Comparison of ENCODE assay signal across 23 mouse cellular contexts in the genomic region with DNA sequence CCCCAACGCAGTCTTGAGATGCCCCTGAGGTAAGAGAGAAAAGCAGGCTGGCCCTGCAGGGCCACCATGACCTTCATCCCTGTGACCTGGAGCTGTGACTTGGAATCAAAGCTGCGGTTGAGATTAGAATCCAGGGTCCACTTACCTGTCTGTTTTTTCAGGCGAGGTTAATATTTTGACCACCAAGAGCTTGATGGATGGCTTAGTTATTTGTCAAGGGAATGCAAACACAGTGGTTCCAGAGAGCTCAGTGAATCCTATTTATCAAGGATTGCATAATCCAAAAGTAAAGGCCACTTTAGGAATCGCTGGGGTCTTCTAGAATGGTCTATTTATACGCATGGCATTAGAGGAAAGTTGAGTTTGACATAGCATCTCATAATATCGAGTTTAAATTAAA. TPM values are rescaled to one million over a fixed set of nuclear protein-coding genes. Genes with fewer than 3 reads are reported as not detected.
"Had no signal": no experiment of that assay in that cellular context is flagged by ENCODE, and none has a peak within 500 bp of the region (broad histone marks: within the 10 kb centered on the region; RNA-seq: fewer than 3 reads in every experiment).

No protein-coding gene starts in this region.

- H3K36me3 ChIP-seq: midbrain, embryonic 10.5 days; midbrain, embryonic 12.5 days; neural tube, embryonic 13.5 days; neural tube, embryonic 15.5 days had no signal

- H3K27me3 ChIP-seq: midbrain, embryonic 12.5 days; neural tube, embryonic 13.5 days; neural tube, embryonic 15.5 days had no signal

- DNase-seq: lung, embryonic 14.5 days; lung, postnatal 10 days; lung, postnatal 4 days; midbrain, embryonic 14.5 days; retina, postnatal 1 day; right cerebral cortex, adult 18-20 months; right cerebral cortex, postnatal 25 days; right cerebral cortex, postnatal 4 days; spleen, adult 18-20 months; thymus, adult 18-20 months; thymus, postnatal 14 days; thymus, postnatal 36 days had no signal

- H3K4me3 ChIP-seq: midbrain, embryonic 10.5 days; midbrain, embryonic 12.5 days; myocyte; neural tube, embryonic 13.5 days; neural tube, embryonic 15.5 days had no signal

- H3K27ac ChIP-seq: midbrain, embryonic 10.5 days; midbrain, embryonic 12.5 days; neural tube, embryonic 13.5 days; neural tube, embryonic 15.5 days had no signal

- H3K4me1 ChIP-seq: midbrain, embryonic 12.5 days; neural tube, embryonic 13.5 days; neural tube, embryonic 15.5 days had no signal

- ATAC-seq: midbrain, embryonic 16.5 days had no signal

- H3K4me2 ChIP-seq: lung, embryonic 14.5 days; midbrain, embryonic 12.5 days; neural tube, embryonic 13.5 days; neural tube, embryonic 15.5 days had no signal

- H3K9ac ChIP-seq: lung, embryonic 14.5 days; midbrain, embryonic 12.5 days; neural tube, embryonic 13.5 days; neural tube, embryonic 15.5 days had no signal

- H3K9me3 ChIP-seq: midbrain, embryonic 10.5 days; midbrain, embryonic 12.5 days; neural tube, embryonic 13.5 days; neural tube, embryonic 15.5 days had no signal

RNA-seq across cellular contexts. Expression of gene 5830473C10Rik, which starts 21.3 kb away (rescaled TPM):
- total RNA-seq: megakaryocyte, adult 5-6 weeks; megakaryocyte-erythroid progenitor cell, adult 5-6 weeks had no signal
- polyA plus RNA-seq: midbrain, embryonic 10.5 days; midbrain, embryonic 12.5 days; midbrain, embryonic 14.5 days; midbrain, embryonic 16.5 days; myocyte; neural tube, embryonic 11.5 days; neural tube, embryonic 13.5 days; small intestine, adult 2 months; thymus, postnatal 0 days had no signal

RNA-seq across cellular contexts. Expression of gene Rassf6, which starts 58.3 kb away (rescaled TPM):
- total RNA-seq: megakaryocyte, adult 5-6 weeks; megakaryocyte-erythroid progenitor cell, adult 5-6 weeks had no signal
- polyA plus RNA-seq: midbrain, embryonic 10.5 days; myocyte had no signal
